Mouse (Mus musculus): ENCODE measurements around the gene Ank3.

Ank3 gene

DNA sequence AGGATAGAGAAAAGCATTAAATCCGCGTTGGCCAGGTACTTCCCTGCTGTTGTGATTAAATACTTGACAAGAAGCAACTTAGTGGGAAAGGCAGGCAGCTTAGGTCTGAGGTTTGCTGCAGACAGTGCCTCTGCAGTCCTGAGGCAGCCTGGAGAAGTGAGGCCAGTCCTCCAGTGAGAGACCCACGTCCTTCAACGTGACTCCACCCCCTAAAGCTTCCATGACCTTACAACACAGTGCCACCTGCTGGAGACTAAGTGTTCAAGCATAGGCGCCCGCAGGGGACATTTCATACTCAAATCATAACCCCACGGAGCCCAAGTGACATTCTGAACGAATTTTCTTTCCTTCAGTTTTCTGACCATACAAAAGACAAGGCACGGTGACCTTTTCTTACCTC is 394.5 kb downstream of the Ank3 start:
- peak; percentile 57; the same call in 1 of the 2 replicates for ATAC-seq (ENCODE audit: insufficient number of reproducible peaks, low FRiP score, low TSS enrichment)

DNA sequence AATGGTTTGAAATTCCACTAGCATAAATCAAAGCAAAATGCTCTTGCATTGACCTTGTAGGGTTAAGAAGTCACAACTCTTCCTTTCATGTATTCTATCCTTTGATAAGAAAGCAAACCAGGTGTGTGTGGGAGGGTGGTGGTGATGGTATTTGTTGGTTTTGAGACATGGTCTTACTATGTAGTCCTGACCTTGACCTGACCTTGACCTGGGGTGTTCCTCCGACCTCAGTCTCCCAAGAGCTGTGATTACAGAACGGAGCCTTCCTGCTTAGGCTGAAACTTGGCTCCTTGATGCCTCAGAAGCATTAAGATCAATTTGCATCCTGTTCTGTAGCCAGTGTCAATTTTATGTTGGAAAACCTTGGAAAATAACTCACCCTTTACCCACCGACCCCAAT is 397.1 kb downstream of the Ank3 start:
- ATAC-seq (ENCODE audit: insufficient number of reproducible peaks, low FRiP score, low TSS enrichment), result no peak

DNA sequence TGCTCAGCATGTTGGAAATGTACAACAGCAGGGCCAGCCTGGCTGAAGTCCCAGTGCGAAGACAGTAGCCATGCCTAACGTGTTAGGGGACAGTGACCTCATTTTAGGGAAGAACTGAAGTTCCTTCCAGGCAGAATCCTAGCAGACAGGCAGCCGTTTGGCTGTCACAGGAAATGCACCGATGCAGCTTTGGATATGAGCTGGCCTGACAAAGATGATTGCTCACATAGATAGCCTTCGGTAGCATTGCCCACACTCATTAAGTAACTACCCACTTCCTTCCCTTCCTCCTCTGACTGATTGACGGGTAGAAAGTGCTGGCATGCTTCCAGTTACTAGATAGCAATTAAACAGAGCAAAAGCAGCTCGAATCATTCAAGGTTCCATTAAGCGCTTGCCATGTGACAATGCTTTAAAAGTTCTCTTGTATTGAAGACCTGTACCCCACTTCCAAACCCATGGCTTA is 397.9 kb downstream of the Ank3 start:
- ATAC-seq (ENCODE audit: insufficient number of reproducible peaks, low FRiP score, low TSS enrichment), result peak; percentile 58

DNA sequence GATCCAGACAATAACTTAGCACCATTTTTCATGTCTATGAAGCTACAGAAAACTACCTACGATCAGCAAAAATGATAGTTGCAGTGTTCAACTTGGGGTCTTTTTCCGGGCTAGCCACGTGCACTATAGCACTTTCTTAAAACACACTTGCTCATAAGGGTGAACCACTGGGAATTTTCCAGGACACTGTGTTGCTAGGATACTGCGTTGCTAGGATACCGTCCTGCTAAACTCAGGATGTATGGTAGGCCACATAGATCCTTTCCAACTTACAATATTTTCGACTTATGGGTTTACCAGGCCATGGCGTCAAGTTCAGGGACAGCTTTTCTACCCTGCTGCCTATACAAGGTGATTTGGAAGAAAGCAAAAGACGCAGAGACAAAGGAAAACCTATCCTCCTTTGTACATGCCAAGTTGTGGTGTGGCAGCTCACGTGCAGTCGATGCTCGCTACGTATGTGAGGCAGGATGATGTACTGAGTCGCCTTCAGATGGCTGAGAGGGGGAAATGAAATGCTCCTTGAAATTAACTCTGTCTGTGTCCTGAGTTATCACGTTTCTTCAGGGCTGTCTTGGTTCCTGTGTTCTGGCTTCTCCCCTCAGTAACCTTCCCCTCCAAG is 404.7 kb downstream of the Ank3 start:
- ATAC-seq (ENCODE audit: insufficient number of reproducible peaks, low FRiP score, low TSS enrichment), result peak; percentile 23; the same call in 1 of the 2 replicates

DNA sequence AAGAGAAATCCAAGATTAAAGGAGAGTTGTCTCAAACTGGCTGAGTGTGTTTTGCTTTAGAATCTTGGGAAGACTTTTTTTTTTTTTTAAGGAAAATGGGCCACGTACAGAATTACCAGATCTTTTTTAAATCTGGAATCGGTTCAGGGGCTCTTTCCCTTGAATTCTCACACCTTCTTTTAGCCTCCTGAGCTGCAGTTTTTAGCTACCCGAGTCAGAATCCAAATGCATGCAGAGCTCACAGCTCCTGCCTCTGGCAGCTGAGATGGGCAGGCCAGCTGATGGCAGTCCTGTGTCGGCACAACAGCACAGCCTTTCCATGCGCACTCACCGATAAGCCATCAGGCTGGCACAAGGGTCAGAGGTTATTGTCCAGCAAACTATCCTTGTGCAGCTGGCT is 406.0 kb downstream of the Ank3 start:
- ATAC-seq (ENCODE audit: insufficient number of reproducible peaks, low FRiP score, low TSS enrichment), result no peak

DNA sequence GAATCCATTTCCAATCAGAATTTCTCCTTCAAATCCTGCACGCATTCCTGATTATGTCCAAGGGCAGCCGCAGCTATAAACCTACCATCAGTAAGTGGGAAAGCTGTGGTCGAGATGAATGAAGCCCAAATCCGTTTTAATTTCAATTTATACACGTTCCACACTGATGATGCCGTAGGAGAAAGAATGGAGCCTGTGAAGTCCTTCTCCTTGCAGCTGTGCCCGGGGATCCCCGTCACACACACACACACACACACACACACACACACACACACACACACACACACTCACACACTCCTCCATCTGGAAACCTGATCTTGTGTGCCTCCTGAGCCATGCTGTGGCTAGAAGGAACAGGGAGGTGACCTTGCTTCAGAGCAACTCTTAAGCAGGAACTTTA is 412.2 kb downstream of the Ank3 start:
- no peak for ATAC-seq (ENCODE audit: insufficient number of reproducible peaks, low FRiP score, low TSS enrichment)

DNA sequence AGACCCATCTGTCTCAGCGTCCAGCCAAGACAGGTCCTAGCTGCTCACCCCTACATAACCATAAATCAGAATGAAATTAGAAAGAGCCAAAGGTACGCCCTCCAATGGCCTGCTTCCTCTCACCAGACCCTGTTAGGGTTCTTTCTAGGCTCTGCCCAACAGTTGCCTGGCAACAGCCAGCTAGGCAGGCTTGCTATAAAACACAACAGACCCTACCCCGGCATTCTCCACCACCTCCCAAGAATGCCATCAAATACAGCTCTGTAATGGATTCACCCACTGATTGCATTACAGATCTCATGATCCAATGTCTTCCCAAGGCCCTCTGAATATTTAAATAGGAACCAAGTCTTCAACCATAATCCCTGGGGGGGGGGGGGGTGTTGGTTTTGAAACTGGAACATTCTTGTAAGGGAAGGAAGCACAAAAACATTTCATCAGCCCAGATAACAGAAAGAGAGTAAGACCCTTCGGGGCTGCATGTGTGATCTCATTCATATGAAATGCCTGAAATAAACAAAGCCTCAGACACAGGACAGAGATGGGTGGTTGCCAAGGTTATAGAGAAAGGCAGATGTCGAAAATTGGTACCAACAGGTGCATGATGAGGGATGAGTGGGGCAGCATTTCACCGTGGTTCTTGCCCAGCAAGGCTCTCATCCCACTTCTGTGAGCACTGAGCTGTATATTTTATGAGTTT is 415.4 kb downstream of the Ank3 start:
- no peak; the same call in 1 of the 2 replicates for ATAC-seq (ENCODE audit: insufficient number of reproducible peaks, low FRiP score, low TSS enrichment)

DNA sequence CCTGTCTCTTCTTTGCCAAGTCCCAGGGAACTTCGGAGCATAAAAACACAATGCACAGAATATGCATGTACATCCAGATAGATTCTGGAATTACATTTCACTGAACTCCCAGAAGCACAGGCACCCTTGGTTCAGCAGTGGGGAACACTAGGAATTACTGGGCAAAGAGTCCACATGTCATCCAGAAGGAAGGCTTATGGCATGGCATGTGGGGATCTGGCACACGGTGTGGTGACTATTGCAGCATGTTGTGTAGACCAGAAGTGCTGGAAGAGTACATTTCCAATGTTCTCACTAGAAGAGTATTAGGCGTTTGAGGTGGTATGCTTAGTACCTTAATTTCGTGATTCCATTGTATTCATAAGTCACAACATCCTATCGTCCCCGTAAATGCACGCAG is 422.7 kb downstream of the Ank3 start:
- ATAC-seq (ENCODE audit: insufficient number of reproducible peaks, low FRiP score, low TSS enrichment), result no peak

DNA sequence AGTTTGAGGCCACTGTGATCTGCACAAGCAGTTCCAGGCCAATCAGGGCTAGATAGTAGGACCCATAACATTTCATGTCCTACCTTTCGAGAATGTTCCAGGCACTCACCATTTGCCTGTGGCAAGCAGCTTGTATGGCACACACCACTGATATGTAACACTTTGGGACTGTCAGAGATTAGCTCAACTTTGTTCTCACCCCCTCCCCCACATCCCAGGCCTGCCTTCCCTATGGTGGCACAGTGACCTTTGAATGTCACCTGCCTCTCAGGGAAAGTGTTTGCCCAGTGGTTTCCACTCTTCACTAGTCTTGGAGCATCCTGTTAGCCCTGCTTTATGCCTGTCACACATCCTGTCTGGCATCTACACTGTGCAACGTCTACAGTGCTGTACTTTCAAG is 430.2 kb downstream of the Ank3 start:
- ATAC-seq (ENCODE audit: insufficient number of reproducible peaks, low FRiP score, low TSS enrichment), result no peak

DNA sequence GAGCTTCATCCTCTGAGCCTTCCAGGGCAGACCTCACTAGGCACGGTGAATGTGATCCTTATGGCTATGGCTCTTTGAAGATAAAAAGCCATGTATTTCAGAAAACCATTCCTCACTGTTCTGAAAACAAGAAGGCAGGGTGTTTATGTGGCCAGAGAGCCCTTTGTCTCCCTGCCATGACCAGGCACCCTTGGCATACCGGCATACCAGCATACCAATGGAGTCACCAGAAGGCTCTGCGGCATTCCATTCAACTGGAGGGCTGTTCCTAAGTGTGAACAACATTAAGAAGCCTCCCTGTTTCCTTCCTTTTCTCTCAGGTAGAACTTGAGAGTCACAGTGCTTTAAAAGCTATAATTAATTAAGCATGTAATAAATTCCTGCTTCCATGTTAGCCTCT is 430.7 kb downstream of the Ank3 start:
- no peak for ATAC-seq (ENCODE audit: insufficient number of reproducible peaks, low FRiP score, low TSS enrichment)

DNA sequence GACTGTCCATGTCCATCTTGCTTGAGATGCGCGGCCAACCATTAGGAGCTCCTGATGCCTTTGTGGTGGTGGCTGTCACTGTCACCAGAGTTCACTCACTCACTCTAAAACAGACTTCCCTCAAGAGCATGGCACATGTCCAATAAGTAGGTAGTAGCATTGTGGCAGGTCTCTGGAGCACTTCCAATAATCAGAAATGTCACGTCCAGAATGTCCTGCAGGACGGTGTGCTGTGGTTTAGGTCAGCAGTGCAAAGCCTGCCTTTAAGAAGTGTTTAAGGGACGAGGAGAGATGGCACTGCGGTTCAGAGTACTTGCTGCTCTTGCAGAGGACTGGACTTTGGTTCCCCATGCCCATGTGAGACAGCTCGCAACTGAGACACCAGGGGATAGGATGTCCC is 433.0 kb downstream of the Ank3 start:
- no peak for ATAC-seq (ENCODE audit: insufficient number of reproducible peaks, low FRiP score, low TSS enrichment)

DNA sequence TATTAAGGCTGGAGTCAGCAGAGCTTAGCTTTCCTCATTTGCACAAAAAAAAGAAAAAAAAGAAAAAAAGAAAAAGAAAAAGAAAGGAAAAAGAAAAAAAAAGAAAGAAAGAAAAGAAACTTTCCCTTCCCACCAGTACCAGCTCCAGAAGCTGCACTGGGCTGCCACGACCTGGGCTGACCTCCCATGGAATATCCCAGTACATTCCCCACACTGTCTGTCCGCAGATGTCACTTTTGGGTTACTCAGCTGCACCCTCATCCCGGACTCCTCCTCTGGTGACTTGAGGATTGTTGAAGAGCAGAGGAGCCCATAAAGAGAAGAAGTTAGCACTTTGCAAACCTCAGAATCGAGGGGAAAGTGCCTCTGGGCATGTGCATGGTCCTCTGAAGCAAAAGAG is 433.7 kb downstream of the Ank3 start:
- no peak for ATAC-seq (ENCODE audit: insufficient number of reproducible peaks, low FRiP score, low TSS enrichment)

DNA sequence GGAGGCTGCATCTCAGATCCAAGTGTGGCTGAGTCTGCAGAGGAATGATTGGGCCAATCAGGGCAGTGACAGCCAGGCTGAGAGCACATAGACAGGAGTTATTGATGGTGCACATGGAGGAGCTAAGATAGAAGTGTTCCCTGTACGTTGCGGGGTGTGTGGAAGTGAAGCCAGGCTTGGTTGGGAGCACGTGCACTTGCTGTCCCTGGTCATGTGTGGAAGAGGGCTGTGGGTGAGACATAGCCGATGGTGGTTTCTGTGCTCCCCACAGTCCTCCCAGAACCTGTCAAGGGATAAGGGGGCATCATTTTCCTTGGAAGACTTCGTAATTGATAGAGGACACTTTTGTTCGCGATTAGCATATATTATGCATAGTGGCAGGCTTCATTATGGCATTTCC is 434.2 kb downstream of the Ank3 start:
- no peak for ATAC-seq (ENCODE audit: insufficient number of reproducible peaks, low FRiP score, low TSS enrichment)

DNA sequence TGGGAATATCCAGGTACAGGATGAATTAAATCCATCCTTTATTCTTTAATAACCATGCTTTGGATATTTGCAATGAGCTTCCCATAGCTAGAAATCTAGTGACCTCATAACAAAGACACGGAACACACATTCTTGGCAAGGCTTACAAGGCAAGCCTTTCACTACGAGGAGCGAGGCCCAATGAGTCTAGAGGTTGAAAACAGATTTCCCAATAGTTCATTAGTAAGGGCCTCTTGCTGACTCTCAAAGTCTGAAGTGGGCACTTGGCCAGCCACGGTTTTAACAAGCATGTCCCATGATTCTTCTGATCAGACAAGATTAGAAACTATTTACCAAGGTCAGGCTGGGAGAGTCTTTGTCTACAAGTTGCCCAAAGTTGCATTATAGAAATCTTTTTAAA is 436.1 kb downstream of the Ank3 start:
- no peak for ATAC-seq (ENCODE audit: insufficient number of reproducible peaks, low FRiP score, low TSS enrichment)

DNA sequence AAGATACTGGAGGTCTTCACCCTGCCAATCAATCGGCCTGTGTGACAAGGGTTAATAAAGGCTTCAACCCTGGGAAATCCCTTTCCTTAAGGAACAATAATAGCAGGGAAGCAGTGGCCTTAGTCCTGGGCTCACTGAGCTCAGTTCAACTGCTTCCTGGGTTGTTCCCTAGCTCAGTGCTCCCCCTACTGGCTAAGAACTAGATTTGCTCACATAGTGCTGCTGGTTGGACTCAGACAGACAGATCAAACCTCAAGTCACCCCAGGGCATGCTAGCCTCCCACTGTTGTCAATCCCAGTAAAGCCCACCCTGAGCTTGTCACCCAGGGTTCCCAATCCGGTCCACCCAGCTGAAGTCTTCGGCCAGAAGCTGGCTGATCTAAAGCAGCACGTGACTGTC is 447.2 kb downstream of the Ank3 start:
- ATAC-seq (ENCODE audit: insufficient number of reproducible peaks, low FRiP score, low TSS enrichment), result peak; percentile 90

DNA sequence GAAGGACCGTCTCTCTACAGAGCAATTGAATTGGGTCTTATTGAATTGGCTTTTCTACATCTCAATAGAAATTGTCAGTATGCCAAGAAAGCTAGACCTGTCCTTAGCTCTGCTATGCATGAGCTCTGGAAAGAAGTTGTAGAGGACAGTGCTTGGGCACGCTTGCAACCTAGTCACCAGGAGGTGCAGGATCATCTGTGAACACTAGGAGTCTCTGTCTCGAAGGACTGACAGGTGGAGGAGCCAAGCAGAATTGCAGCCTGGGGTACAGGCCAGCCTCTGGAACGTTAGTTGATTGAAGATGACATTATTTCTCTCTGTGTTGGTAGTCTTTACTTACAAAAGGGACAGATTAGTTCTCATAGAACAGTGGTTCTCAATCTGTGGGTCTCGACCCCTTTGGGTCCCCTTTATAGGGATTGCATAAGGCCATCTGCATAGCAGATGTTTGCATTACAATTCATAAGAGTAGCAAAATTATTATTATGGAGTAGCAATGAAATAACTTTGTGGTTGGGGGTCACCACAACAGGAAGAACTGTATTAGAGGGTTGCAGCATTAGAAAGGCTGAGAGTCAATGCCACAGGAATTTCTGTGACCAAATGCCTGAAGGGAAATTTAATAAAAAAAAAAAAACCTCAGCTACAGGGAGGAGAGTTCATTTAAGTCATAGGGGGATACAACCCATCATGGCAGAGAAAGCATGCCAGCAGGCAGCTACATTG is 454.0 kb downstream of the Ank3 start:
- 0 out of 2 replicates have a peak, but pooled peaks have one; percentile 42 for ATAC-seq (ENCODE audit: insufficient number of reproducible peaks, low FRiP score, low TSS enrichment)

DNA sequence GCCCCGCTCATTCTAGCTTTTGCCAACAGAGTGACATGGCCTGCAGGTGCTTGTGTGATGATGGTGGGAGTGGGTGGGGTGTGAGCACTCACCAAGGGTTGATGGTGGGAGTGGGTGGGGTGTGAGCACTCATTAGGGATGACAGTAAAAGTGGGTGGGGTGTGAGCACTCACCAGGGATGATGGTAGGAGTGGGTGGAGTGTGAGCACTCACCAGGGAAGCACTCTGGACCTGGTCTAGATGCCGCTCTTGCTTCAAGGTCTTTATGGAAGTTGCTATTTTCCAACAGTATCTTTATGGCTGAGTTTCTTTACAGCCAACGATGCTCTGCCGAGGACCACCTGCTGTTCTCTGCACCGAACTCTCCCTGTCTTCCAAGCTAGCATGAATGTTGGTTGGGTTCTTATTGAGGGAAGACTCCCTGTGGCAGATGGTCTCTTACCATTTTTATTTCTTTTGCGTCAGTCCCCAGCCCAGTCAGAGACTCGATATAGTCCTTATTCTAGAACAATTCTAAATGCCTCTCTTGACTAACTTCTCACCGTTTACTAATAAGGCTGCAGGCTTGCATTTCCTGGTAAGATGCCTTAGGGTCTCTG is 456.1 kb downstream of the Ank3 start:
- no peak for ATAC-seq (ENCODE audit: insufficient number of reproducible peaks, low FRiP score, low TSS enrichment)

DNA sequence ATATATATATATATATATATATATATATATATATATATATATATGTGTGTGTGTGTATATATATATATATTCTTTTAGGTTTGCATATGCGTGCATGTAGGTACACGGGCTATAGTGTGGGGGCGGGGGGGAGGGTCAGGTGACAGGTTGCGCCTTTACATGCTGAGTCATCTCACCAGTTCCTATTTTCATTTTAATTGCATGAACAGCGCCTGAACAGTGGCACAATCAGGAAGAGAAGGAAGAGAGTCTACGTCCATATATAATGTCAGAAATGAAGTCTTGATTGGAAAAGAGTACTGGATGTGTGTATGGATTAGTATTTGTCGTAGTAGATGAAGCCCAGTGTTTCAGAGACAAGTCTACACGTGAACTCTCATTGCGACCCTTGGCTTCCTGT is 459.4 kb downstream of the Ank3 start:
- no peak for ATAC-seq (ENCODE audit: insufficient number of reproducible peaks, low FRiP score, low TSS enrichment)

DNA sequence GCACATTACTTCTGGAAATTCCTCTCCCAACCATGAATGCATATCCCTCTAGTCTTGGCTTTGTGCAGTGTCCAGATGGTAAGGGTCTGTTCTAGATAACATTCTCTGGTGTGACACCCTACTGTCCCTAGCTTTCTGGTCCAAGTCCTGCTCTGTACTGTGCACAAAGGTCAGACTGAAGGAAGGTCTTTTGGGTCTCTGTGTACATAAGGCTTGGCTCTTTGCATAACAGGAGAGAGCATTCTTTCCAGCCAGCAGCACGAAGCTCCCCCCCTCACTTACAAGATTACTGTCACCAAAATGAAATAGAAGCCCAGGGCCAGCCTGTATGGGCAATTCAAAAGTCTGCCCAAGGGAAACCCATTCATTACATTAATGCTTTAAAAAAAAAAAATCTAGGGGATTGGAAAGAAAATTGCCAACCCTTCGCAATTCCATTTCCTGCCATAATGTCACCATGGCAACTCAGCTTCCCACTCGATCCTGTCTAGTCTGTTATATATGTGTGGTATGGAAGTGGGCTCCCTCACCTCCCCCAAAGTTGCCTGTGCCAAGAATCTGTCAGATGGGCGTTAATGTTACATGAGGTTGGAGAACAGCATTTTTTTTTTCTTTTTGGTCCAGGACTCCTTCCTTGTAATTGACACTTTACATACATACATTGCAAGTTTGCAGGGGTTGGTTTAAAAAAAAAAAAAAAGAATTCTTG is 460.5 kb downstream of the Ank3 start:
- peak; percentile 77 for ATAC-seq (ENCODE audit: insufficient number of reproducible peaks, low FRiP score, low TSS enrichment)

DNA sequence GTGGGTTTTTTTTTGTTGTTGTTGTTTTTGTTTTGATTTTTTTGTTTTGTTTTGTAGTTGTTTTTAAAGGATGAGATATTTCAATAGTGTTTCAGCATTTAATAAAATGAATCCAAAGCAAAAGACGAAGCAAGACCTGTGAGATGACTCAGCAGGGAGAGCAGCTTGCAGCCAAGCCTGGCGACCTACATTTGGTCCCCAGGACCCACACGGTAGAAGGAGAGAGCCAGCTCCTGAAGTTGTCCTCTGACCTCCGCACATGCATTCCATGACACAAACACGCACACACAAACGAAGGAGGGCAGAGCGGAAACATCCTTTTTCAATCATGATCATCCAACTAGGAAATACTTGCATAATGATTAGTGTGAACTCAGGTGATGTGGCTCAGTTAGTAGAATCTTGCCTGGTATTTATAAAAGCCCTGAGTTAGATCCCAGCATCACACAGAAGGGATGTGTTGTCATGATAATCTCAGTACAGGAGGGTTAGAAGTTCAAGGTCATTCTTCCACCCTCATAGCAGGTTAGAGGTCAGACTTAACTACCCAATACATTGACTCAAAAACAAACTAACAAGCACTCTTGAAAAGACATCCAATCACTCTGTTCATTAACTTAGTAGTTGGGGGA is 461.4 kb downstream of the Ank3 start:
- peak; percentile 65; the same call in 1 of the 2 replicates for ATAC-seq (ENCODE audit: insufficient number of reproducible peaks, low FRiP score, low TSS enrichment)
